Mouse (Mus musculus): Measurements from ENCODE around the gene Dapk1. TPM values are rescaled to one million over a fixed set of nuclear protein-coding genes. Genes with fewer than 3 reads are reported as not detected.

The Dapk1 gene
- polyA plus RNA-seq, 1 experiment, result 7.4 TPM

DNA sequence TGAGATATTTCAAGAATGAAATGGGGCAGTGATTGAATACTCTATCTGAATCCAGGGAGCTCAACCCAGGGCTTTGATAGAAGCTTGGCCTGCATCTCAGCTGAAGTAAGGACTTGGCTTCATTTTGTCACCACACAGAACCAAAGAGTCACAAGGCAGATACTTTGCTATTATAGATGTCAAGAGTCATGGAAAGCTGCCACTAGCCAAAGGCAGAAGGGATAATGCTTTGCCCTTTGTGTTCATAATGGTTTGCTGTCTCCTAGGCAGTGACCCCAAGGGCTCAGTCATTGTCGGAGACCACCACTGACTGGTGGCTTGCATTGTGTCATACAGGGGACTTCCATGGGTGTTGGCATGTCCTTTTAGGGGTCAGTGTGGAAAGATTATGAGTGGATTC lies 57.9 kb downstream of the Dapk1 start:
- Histone ChIP-seq H3K4me3 (replicated peaks) (peak overlapping the region; percentile 68), H3K9me3 (0 out of 2 replicates have a peak, but pooled peaks cover 2% of the 10 kb centered on the region), H3K27me3 (replicated peaks) (no peaks in the 10 kb centered on the region), H3K36me3 (replicated peaks; ENCODE audit: low read length) (peaks cover 17% of the 10 kb centered on the region), H3K4me1 (peaks cover 71% of the 10 kb centered on the region)
- TF ChIP-seq GATA1 (IDR thresholded peaks at IDR 0.05; ENCODE audit: borderline replicate concordance, low read length) (no peak), FLI1 (IDR thresholded peaks at IDR 0.05; ENCODE audit: low read length) (no peak)

DNA sequence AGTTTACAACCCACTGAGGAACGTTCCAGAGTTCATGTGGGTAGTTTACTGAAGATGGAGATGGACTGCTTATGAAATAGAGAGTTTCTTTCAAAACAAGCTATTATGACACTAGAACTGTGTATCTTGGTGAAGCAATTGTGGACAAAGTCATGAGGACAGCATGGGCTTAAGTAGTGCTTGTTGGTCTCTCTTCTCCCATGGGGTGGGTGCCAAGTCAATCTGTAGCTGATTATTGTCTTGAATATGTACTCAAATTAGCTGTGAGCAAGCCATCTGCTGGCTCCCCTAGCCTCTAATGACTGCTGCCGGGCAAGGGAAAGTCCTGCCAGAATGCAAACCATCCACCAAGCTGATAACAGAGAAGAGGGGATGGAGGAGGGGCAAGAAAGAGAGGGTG lies 58.3 kb downstream of the Dapk1 start:
- Histone ChIP-seq H3K4me1 (peaks cover 66% of the 10 kb centered on the region), H3K4me3 (replicated peaks) (peak overlapping the region; percentile 71), H3K27me3 (replicated peaks) (no peaks in the 10 kb centered on the region), H3K9me3 (0 out of 2 replicates have a peak, but pooled peaks cover 2% of the 10 kb centered on the region), H3K36me3 (replicated peaks; ENCODE audit: low read length) (peaks cover 17% of the 10 kb centered on the region)
- TF ChIP-seq GATA1 (IDR thresholded peaks at IDR 0.05; ENCODE audit: borderline replicate concordance, low read length) (no peak), FLI1 (IDR thresholded peaks at IDR 0.05; ENCODE audit: low read length) (no peak)

DNA sequence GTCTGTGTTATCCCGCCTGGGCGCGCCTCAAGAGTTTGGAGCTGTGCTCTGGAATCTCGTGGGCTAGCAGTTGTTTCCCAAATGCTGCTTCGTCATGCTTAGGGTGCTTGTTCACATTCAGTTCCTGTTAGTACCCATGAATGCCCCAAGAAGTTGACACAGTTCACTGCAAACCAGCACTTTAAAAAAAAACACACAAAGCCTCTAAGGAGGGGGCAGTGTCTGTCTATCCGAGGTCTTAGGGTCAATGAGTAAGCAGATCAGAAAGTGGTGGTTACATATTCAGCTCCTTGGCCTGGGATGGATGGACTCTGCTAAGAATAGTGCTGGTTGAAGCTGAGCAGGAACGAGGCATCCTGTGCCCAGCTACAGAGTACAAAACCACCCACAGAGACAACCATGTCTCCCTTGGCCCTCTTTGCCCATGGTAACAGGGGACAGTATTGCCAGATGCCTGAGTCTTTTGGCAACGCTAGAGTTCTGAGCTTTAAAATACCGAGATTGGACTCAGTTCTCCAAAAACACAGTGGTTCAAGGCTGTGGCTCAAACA lies 59.0 kb downstream of the Dapk1 start:
- H3K27me3 ChIP-seq (replicated peaks), result no peaks in the 10 kb centered on the region
- 0 out of 2 replicates have a peak, but pooled peaks cover 2% of the 10 kb centered on the region for H3K9me3 ChIP-seq

DNA sequence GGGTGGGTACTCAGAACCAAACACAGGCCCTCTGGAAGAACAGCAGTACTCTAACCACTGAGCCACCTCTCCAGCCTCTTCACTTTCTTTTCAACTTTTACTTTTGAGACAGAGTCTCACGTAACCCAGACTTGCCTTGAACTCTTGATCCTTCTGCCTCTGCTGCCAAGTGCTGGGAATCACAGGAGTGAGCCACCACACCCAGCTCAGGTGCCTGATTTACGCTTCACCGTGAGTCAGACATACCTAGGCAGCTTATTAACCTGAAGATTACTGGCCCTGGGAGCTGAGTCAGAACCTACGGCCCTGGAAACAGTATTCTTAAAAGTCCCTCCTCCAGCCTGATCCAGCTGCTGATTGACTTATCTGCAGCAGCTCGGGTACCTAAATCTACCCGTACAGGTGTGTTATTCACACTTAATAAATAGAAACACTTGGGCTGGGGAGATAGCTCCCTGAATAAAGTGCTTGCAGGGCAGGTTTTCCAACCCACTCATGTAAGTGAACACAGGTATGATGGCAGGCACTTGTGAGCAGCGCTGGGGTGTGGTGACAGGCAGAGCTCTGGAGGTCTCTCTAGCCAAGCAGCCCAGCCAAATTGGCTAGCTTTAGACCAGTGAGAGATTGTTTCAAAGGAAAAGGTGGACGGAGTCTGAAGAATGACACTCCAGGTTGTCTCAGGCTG lies 60.9 kb downstream of the Dapk1 start:
- TF ChIP-seq FLI1 (IDR thresholded peaks at IDR 0.05; ENCODE audit: low read length) (no peak), GATA1 (IDR thresholded peaks at IDR 0.05; ENCODE audit: borderline replicate concordance, low read length) (no peak)
- H3K4me3 ChIP-seq (replicated peaks), result no peak overlapping the region
- H3K27me3 ChIP-seq (replicated peaks), result no peaks in the 10 kb centered on the region
- peaks cover 74% of the 10 kb centered on the region for H3K4me1 ChIP-seq
- peaks cover 9% of the 10 kb centered on the region for H3K36me3 ChIP-seq (replicated peaks; ENCODE audit: low read length)
- H3K9me3 ChIP-seq, result no peaks in the 10 kb centered on the region

More for the DNA sequence above, 59.0 kb downstream of the Dapk1 start:
- peak overlapping the region; percentile 81 for H3K4me3 ChIP-seq (replicated peaks)
- H3K36me3 ChIP-seq (replicated peaks; ENCODE audit: low read length), result peaks cover 17% of the 10 kb centered on the region
- TF ChIP-seq GATA1 (IDR thresholded peaks at IDR 0.05; ENCODE audit: borderline replicate concordance, low read length) (no peak), FLI1 (IDR thresholded peaks at IDR 0.05; ENCODE audit: low read length) (no peak)
- peaks cover 63% of the 10 kb centered on the region for H3K4me1 ChIP-seq

DNA sequence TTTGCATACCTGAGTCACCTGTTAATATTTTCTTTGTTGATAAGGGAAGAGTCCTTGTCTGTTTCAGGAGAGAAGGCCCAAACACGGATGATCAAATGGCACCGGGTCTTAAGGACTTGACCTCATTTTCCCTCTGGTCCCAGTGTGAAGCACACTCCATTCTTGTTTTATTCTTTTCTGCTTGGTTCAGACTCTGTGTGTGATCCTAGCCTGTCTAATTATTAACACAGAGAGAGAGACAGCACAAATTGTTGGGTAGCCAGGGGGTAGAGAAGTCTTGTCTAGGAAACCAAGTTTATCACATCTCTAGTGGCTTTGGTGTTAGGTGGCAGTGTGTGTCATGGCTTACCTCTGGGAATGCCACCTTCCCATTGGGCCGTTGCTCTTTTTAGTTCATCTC lies 62.3 kb downstream of the Dapk1 start:
- Histone ChIP-seq H3K9me3 (no peaks in the 10 kb centered on the region), H3K27me3 (replicated peaks) (no peaks in the 10 kb centered on the region), H3K4me1 (peaks cover 86% of the 10 kb centered on the region), H3K36me3 (replicated peaks; ENCODE audit: low read length) (peaks cover 7% of the 10 kb centered on the region), H3K4me3 (replicated peaks) (no peak overlapping the region)
- no peak for TF ChIP-seq GATA1 (IDR thresholded peaks at IDR 0.05; ENCODE audit: borderline replicate concordance, low read length)
- TF ChIP-seq FLI1 (IDR thresholded peaks at IDR 0.05; ENCODE audit: low read length), result no peak

DNA sequence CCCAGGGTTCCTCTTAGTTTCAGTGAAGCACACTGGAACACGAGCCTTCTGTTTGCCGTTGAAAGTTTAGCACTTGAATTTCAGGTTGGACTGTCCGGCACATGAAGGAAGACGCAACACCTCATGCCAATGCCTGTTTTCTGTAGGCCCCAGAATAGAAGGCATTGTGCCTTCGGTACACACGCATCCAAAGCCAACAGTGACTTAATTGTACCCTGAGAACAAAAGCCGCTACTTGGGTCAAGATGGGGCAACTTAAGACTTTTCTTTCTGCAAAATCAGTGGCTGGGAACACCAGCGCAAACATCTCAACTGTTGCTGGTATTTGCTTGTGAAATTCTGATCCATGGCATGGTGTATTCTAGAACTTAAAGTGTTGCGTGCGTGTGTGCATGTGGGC lies 63.1 kb downstream of the Dapk1 start:
- H3K27me3 ChIP-seq (replicated peaks), result no peaks in the 10 kb centered on the region
- H3K9me3 ChIP-seq, result no peaks in the 10 kb centered on the region

DNA sequence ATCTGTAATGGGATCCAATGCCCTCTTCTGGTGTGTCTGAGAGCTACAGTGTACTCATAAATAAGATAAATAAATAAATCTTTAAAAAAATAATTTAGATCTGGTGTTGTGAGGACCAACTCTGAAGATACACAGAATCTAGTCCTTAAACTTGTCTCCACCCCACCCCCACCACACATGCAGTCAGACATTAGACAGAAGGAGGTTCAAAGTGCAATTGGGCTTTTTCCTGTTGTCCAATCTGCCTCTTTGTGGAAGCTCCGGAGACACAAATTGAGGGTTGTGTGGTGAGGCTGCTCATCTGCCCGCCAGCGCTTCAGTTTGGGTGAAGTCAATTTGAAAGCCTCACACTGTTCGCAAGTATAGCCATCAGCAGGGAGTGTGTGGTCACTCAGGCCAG lies 63.7 kb downstream of the Dapk1 start:
- no peak overlapping the region for H3K4me3 ChIP-seq (replicated peaks)

More for the DNA sequence above, 63.1 kb downstream of the Dapk1 start:
- Histone ChIP-seq H3K4me3 (replicated peaks) (no peak overlapping the region), H3K4me1 (peaks cover 86% of the 10 kb centered on the region), H3K36me3 (replicated peaks; ENCODE audit: low read length) (peaks cover under 1% of the 10 kb centered on the region)
- TF ChIP-seq GATA1 (IDR thresholded peaks at IDR 0.05; ENCODE audit: borderline replicate concordance, low read length) (no peak), FLI1 (IDR thresholded peaks at IDR 0.05; ENCODE audit: low read length) (no peak)

DNA sequence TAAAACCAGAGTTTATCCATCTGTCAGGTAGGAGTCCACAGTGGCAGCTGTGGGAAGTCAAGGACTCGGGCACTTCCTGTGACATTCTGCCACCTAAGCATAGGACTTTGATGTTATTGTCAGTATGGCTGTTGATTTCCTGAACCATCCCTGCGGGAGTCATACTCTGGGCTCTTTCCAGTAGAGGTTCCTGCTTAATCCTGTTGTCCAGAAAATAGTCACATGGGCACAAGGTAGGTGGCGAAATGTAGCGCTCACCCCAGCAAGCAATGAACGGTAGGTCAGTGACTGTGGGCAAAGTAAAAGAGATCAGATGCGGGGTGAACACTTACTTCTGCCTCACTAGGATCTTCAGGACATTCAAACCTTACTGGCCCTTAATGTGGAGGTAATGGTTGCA lies 66.3 kb downstream of the Dapk1 start:
- Histone ChIP-seq H3K9me3 (no peaks in the 10 kb centered on the region), H3K27me3 (replicated peaks) (no peaks in the 10 kb centered on the region), H3K4me3 (replicated peaks) (no peak overlapping the region), H3K4me1 (peaks cover 86% of the 10 kb centered on the region), H3K36me3 (replicated peaks; ENCODE audit: low read length) (peaks cover 2% of the 10 kb centered on the region)
- TF ChIP-seq FLI1 (IDR thresholded peaks at IDR 0.05; ENCODE audit: low read length) (no peak), GATA1 (IDR thresholded peaks at IDR 0.05; ENCODE audit: borderline replicate concordance, low read length) (no peak)

More for the DNA sequence above, 63.7 kb downstream of the Dapk1 start:
- Histone ChIP-seq H3K9me3 (no peaks in the 10 kb centered on the region), H3K36me3 (replicated peaks; ENCODE audit: low read length) (peaks cover 2% of the 10 kb centered on the region), H3K27me3 (replicated peaks) (no peaks in the 10 kb centered on the region), H3K4me1 (peaks cover 86% of the 10 kb centered on the region)
- TF ChIP-seq FLI1 (IDR thresholded peaks at IDR 0.05; ENCODE audit: low read length) (no peak), GATA1 (IDR thresholded peaks at IDR 0.05; ENCODE audit: borderline replicate concordance, low read length) (no peak)

DNA sequence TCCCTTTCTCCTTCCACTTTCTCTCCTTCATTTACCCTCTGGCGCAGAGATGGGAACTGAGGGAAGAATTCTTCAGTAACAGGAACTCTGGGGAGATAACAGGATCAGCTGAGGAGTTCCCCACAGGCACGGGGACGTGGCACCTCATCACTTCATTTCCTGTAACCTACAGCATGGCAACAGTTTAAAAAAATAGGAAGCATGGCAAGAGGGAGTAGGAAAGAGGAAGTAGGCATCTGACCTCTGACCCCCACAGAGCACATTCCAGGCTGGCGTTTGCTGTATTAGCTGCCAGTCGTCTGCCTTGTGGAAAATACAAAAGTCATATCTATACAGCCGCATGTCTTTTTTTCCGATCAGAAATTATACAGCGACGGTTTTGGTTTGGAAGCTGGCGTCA lies 68.9 kb downstream of the Dapk1 start:
- no peak for TF ChIP-seq FLI1 (IDR thresholded peaks at IDR 0.05; ENCODE audit: low read length)
- no peak for TF ChIP-seq GATA1 (IDR thresholded peaks at IDR 0.05; ENCODE audit: borderline replicate concordance, low read length)
- H3K4me1 ChIP-seq, result peaks cover 96% of the 10 kb centered on the region
- no peaks in the 10 kb centered on the region for H3K27me3 ChIP-seq (replicated peaks)
- peaks cover 2% of the 10 kb centered on the region for H3K36me3 ChIP-seq (replicated peaks; ENCODE audit: low read length)
- no peaks in the 10 kb centered on the region for H3K9me3 ChIP-seq
- peak overlapping the region; percentile 72 for H3K4me3 ChIP-seq (replicated peaks)

DNA sequence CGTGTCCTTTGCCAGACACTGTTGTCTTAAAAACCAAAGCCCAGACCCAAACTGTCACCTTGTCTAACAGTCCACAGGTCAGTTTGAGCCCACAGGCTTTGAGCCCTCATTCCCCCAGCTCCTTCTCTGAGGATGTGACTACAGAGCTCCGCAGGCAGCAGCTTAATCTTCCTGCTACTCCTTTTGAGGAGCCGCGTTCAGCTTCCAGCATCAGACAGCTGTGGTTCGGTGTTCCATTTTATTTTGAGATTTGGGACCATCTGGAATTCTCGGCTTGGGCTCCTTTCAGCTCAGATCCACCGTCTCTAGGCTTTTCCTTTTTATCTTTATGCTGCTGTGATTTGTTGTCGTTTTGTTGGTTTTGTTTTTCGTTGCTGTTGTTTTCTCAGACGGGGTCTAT lies 69.5 kb downstream of the Dapk1 start:
- no peaks in the 10 kb centered on the region for H3K27me3 ChIP-seq (replicated peaks)
- H3K4me1 ChIP-seq, result peaks cover 96% of the 10 kb centered on the region
- H3K9me3 ChIP-seq, result no peaks in the 10 kb centered on the region
- H3K36me3 ChIP-seq (replicated peaks; ENCODE audit: low read length), result peaks cover 2% of the 10 kb centered on the region
- no peak for TF ChIP-seq GATA1 (IDR thresholded peaks at IDR 0.05; ENCODE audit: borderline replicate concordance, low read length)
- TF ChIP-seq FLI1 (IDR thresholded peaks at IDR 0.05; ENCODE audit: low read length), result no peak
- H3K4me3 ChIP-seq (replicated peaks), result no peak overlapping the region
